Mouse (Mus musculus): ENCODE measurements around the gene Eef1e1. TPM values are rescaled to one million over a fixed set of nuclear protein-coding genes. Genes with fewer than 3 reads are reported as not detected.
A peak's percentile ranks its signal among the peaks of the same experiment; 100 is the strongest.
"Not testable (repeated sequence)": the region's sequence is repeated elsewhere in the genome, so short reads cannot be mapped to it uniquely, and the experiment has no call there.

Eef1e1 gene
- total RNA-seq, 1 experiment from 2014 or later = 57.8 TPM

DNA sequence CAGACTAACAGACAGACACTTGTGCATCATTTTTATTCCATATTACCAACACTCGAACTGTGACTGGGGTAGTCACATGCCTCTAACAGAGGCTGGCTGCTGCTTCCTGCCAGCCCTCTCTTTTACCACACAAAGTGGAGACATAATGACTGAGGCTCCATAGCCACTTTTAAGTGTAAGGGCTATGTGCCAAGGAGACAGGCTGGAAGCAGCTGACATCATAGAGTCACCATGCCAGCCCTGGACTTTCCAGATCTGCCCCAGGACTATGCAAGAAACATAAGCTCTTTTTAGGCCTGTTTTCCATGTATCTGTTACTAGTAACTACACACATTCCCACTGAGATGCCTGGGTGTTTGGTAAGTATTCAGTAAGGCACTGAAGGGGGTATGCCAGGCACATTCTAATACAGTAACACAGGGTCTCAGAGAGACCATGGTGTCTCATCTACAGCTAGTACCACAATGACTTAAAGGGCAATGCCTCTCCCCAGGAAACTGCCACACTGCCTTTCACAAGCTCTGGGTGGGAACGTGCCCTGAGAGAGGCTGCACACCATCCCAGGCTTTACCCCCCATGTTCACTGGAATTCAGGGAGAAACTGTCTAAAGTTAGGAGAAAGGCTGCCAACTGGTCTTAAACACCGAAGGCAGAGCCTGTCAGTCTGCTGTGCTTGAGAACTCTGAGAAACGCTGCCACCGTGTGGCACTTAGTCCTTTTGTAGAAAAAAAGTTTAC lies 33.2 kb downstream of the Eef1e1 start:
- ATAC-seq (replicated peaks; ENCODE audit: low read depth, poor library complexity, severe bottlenecking) = peak; percentile 42

GRCm38 (mm10) chr13:38624292-38624902 lies 34.5 kb downstream of the Eef1e1 start:
- no peak for ATAC-seq (replicated peaks; ENCODE audit: low read depth, poor library complexity, severe bottlenecking)

- no peak for ATAC-seq (replicated peaks; ENCODE audit: low read depth, poor library complexity, severe bottlenecking)
These were observed 35.6 kb downstream of the Eef1e1 start for GRCm38 (mm10) chr13:38623296-38623695.

DNA sequence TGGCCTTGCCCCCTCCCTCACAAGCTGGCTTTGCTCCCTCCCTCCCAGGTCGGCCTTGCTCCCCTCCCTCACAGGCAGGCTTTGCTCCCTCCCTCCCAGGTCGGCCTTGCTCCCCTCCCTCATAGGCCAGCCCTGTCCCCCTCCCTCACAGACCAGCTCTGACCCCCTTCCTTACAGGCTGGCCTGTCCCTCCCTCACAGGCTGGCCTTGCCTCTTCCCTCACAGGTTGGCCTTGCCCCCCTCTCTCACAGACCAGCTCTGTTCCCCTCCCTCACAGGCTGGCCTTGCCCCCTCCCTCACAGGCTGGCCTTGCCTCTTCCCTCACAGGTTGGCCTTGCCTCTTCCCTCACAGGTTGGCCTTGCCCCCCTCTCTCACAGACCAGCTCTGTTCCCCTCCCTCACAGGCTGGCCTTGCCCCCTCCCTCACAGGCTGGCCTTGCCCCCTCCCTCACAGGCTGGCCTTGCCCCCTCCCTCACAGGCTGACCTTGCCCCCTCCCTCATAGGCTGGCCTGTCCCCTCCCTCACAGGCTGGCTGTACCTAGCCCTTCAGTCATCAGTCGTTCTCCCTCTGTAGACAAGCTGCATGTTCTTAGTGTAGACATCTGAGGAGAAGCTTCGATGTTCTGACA lies 40.7 kb downstream of the Eef1e1 start:
- not testable (repeated sequence) for ATAC-seq (replicated peaks; ENCODE audit: low read depth, poor library complexity, severe bottlenecking)

DNA sequence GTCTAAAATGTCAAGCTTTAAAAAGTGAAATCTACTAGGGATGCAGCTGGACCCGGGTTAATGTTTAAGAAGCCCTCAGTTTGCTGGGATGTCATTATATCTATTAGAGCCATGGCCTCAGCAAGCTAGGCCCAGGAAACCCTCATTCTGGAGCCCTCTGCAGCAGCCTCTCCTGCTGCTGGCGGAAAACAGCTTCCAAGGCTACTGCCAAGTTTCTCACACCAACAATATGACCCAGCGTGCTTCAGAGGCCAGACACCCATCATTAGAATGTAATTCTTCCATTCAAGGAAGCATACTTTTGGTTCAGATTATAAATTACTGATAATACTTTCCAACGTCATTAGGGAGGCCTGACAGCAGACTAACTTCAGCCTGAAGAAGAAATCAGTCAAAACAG lies 42.0 kb downstream of the Eef1e1 start:
- ATAC-seq (replicated peaks; ENCODE audit: low read depth, poor library complexity, severe bottlenecking) = no peak

DNA sequence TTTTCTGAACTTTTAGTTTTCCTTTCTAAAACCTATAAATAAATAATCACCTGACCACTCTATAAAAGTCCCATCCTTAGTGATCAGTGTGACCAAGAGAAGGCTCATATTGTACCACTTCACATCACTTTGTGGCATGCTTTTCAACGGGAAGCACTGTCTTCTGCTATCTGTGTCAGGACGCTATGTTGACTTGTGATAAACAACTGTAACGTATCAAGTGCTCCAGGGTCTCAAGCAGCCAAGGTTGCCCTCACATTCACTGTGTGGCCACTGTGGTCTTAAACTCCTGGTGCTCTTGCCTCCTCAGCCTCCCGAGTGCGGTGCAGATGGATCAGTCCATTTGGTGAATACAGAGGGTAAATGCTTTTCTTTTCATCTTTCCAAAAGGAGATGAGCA lies 43.2 kb downstream of the Eef1e1 start:
- ATAC-seq (replicated peaks; ENCODE audit: low read depth, poor library complexity, severe bottlenecking) = 0 out of 2 replicates have a peak, but pooled peaks have one; percentile 21

DNA sequence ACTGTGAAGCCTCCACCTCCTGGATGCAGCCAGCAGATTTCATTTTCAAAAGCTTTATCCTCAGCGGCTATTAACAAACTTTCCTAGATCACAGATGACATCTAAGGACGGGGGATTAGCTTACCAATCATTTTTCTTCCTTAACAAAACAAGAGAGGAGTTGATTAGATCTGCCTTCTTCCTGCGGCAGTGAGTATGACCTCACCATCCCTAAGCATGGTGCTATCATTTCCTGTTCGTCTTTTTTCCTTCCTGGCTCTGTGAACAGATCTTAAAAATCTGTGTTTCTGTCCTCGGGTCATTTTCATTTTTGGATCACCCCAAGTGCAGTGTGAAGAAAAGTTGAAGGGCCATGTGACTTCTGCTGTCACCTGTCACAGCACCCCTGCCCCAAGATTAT lies 44.6 kb downstream of the Eef1e1 start:
- no peak for ATAC-seq (replicated peaks; ENCODE audit: low read depth, poor library complexity, severe bottlenecking)

- 0 out of 2 replicates have a peak, but pooled peaks have one; percentile 12 for ATAC-seq (replicated peaks; ENCODE audit: low read depth, poor library complexity, severe bottlenecking)
These were observed 45.3 kb downstream of the Eef1e1 start for GRCm38 (mm10) chr13:38613583-38613982.

DNA sequence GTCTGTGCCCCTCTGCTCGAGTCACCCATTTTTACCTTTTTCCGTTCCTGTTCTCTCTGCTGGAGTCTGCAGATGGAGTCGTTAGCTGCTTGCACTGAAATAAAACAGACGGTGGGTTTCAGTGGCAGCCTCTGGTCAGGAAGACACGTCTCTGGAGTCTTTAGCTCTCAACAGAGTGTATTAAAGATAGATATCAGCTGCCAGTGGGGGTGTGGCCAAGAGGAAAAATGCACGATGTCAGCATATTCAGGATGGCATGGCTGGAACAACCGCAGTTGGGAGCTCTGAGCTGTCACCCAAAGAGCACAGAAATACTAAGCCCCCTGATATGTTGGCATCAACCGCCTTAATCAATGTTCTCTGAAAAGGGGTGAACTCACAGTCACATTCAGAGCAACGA lies 46.2 kb downstream of the Eef1e1 start:
- no peak for ATAC-seq (replicated peaks; ENCODE audit: low read depth, poor library complexity, severe bottlenecking)

GRCm38 (mm10) chr13:38612179-38612578 lies 46.7 kb downstream of the Eef1e1 start:
- no peak for ATAC-seq (replicated peaks; ENCODE audit: low read depth, poor library complexity, severe bottlenecking)

DNA sequence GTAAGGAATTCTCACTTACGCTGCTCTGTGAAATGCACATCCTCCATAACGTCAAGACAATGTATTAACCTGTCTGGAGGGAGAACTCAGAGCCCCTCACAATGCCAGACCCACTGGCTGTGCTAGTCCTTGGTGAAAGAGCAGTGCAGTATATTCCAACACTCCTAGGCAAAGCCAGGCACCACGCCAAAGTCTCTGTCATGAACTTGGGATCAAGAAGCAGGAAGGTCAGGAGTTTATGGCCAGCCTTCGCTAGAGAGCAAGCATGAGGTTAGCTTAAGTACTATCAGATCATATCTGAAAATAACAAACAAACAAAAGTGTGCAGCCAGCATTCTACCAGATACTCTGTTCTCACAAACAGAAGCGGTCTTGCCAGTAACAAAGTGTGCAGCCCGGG lies 48.5 kb downstream of the Eef1e1 start:
- no peak for ATAC-seq (replicated peaks; ENCODE audit: low read depth, poor library complexity, severe bottlenecking)

DNA sequence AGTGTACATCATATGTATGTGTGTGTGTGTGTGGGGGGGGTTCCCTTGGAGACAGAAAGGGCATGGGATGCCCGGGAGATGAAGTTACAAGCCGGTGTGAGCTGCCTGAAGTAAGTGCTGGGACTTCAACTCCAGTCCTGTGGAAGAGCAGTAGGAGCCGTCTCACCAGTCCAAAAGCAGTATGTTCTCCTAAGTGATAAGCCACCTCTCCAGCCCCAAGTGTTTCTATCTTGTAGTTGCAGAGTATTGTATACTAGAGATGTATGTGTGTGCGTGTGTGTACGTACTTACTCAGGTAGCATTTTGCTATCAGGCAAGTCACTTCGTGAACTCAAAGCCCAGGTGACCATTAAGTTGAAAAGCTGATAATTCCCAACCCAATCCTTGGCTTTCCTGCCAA lies 51.7 kb downstream of the Eef1e1 start:
- ATAC-seq (replicated peaks; ENCODE audit: low read depth, poor library complexity, severe bottlenecking) = no peak

DNA sequence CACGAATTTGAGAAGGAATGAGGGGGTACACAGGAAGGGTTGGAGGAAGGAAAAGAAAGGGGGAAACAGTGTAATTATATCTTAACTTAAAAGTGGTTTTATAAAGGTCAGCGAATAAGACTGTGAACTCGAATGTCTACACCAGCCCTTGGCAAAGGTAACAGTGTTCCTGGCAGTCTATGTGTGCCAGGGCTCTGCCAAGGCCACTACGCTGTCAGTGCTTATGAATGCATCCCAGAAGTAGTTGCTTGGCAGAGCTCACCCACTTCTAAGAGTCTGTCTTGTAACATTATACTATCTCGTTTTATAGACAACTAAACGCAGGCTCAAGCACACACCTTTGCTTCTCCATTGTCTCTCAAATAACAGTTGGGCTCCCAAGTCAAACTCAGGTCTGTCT lies 53.5 kb downstream of the Eef1e1 start:
- no peak for ATAC-seq (replicated peaks; ENCODE audit: low read depth, poor library complexity, severe bottlenecking)

DNA sequence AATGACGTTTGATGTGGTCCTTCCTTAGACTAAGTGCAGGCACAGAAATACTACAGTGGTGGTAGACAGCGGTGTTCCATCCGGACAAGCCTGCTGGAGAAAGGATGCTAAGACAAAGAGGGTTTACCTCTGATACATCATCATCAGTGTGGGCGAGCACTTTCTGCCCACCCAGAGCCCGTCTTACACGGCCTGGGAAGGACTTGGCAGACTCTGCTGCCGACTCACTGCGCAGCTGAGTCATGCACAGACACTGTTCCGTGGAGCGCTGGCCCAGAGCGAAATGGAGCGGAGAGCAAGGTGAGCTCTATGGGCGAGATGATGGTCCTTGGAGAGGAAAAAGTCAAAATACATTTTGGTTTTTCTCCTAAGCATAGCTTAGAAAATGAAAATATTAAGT lies 55.9 kb downstream of the Eef1e1 start:
- ATAC-seq (replicated peaks; ENCODE audit: low read depth, poor library complexity, severe bottlenecking) = no peak

DNA sequence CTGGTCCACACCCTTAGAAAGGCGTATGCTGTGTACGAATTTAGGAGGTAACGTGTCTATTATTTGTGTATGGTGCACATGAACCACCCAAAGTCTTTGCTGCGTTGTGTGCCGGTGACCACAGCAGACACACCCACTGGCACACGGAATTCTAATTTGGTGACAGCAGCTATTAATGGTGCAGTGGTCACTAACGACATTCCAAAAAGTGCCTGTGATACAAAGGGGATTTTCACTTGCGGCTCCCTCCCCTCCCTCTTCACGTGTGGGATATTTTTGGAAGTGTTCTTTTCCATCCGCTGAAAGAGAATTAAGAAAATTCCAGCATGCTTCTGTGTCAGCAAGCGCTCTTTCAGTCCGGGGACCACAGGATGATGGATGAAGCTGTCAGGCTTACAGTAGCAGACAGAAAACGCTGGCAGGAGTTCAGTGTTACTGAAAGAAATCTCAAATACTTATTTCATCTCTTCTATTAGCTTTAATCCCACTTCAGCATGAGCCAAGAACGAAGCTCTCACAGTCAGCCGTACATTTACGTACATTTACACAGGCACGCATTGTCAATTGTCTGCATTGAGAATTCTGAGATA lies 56.5 kb downstream of the Eef1e1 start:
- ATAC-seq (replicated peaks; ENCODE audit: low read depth, poor library complexity, severe bottlenecking) = no peak

DNA sequence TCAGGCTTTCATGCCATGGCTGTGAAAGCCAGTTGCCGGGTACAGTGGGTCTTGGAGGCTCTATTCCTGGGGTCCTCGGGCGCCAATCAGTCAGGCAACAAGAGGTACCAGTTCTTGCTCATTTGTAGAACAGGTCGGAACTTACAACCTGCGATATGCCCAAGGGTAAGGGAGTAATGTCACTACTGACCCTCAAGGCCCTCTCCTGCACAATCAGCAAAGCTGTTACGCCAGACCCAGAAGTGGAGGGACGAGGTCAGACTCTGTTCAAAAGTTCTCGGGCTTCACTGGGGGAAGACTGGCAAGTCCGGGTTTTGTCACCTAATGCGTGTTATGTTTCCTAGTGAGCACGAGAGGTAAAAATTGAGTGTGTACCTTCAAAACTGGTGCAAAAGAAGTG lies 58.0 kb downstream of the Eef1e1 start:
- no peak for ATAC-seq (replicated peaks; ENCODE audit: low read depth, poor library complexity, severe bottlenecking)

DNA sequence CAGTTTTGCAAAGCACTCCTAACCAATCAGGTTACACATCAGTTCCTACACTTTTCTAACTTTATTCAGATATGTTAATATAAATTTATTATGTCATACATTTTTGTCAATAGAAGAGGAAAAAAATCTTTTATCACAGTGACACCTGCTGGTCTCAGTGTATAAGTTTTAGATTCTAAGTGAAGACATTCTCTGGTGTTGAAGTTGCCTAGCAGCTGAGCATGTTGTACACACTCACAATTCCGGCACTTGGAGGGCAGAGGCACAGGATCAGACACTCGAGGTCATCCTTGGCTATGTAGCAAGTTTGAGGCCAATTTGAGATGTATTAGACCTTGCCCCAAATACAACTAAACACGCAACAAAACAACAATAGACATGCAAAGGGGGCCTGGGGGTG lies 61.8 kb downstream of the Eef1e1 start:
- no peak for ATAC-seq (replicated peaks; ENCODE audit: low read depth, poor library complexity, severe bottlenecking)

DNA sequence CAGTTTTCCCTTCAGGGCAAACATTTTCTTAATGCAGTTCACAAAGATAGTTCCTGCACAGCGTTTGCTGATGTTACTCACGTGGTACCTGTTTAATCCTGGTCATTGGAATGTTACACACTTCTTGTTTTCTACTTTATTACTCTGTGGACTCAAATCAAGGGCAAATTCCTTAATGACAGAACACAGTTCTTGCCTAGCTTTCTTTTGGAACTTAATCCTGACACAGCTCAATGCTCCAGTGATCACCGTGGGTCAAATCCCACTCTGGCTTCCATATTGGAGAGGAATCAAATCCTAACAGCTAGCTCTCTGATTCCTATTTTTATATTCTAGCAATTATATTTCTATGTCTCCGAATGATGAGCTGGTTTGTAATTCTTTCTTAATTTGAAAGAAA lies 62.4 kb downstream of the Eef1e1 start:
- no peak for ATAC-seq (replicated peaks; ENCODE audit: low read depth, poor library complexity, severe bottlenecking)
